Mouse (Mus musculus) liver, postnatal 0 days (tissue): ENCODE measurements around the gene Mterf1a.

Experiments used
- CTCF ChIP-seq: sonication (generic); IDR thresholded peaks from 2 replicates; pipeline ENCODE4 v1.5.1; 2016; ENCODE audit warnings: antibody characterized with exemption, low read depth
- EP300 ChIP-seq: IDR thresholded peaks from 2 replicates; pipeline ENCODE4 v1.6.1; 2016; ENCODE audit warnings: antibody characterized with exemption, low read depth, mild to moderate bottlenecking

DNA sequence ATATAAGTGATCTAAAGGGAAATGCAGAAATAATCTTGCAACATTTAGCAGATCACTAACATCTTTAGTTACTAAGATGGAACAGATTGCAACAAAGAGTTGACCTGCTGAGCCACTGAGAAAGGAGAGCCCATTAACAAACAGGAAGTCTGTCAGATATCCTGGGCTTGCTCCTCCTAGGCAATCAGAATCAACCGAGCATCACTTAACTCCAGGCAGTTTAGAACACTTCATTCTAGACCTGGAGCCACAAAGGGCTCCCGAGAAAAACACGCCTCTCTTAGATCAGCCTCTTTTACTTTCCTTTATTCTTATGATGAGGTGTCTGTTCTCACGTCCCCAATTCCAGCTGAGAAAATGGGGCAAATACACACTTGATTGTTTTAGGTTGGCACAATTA, 32.9 kb upstream of the Mterf1a start:
- TF ChIP-seq CTCF (no peak), EP300 (no peak)
